Mouse (Mus musculus) embryonic facial prominence, embryonic 10.5 days (tissue): ENCODE measurements around the gene Kcnh1. TPM values are rescaled to one million over a fixed set of nuclear protein-coding genes. Genes with fewer than 3 reads are reported as not detected.

Source experiments
- DNase-seq: peaks from one replicate; pipeline ENCODE4 v3.0.0-alpha.2; 2017; ENCODE audit warnings: low spot score
- H3K27ac ChIP-seq: fragments of 300-500 bp; sonication (generic); replicated peaks from 2 replicates; pipeline ENCODE4 v1.5.1; 2016; ENCODE audit warnings: mild to moderate bottlenecking
- H3K27me3 ChIP-seq: fragments of 300-500 bp; sonication (generic); replicated peaks from 2 replicates; pipeline ENCODE4 v1.6.1; 2016; ENCODE audit warnings: low read depth, mild to moderate bottlenecking; ENCODE audit not compliant: poor library complexity, severe bottlenecking
- H3K36me3 ChIP-seq: fragments of 300-500 bp; sonication (generic); replicated peaks from 2 replicates; pipeline ENCODE4 v1.6.1; 2016; ENCODE audit warnings: mild to moderate bottlenecking, moderate library complexity
- H3K4me1 ChIP-seq: fragments of 300-500 bp; sonication (generic); 2 replicates; pipeline ENCODE4 v1.6.1; 2016
- H3K4me3 ChIP-seq: fragments of 300-500 bp; sonication (generic); 2 replicates; pipeline ENCODE4 v1.5.1; 2016; ENCODE audit warnings: mild to moderate bottlenecking, moderate library complexity
- H3K9me3 ChIP-seq: fragments of 300-500 bp; sonication (generic); 2 replicates; pipeline ENCODE4 v1.6.1; 2016; ENCODE audit warnings: mild to moderate bottlenecking
- WGBS: fragments of 180-500 bp; shearing (Covaris S2); methylation state at CpG from one replicate; pipeline ENCODE4 v1.1.7; 2016; 5-methylcytosine and 5-hydroxymethylcytosine counted together
- polyA plus RNA-seq: library from polyadenylated mRNA; unstranded; fragments of >200 nt; fragmentation: Nextera tagmentation; extraction: Ambion mirVana; gene quantifications from 2 replicates; pipeline ENCODE4 v1.2.1, GENCODE M21; 2016

Kcnh1 gene
- polyA plus RNA-seq, 1 experiment from 2014 or later: 0.57 TPM

DNA sequence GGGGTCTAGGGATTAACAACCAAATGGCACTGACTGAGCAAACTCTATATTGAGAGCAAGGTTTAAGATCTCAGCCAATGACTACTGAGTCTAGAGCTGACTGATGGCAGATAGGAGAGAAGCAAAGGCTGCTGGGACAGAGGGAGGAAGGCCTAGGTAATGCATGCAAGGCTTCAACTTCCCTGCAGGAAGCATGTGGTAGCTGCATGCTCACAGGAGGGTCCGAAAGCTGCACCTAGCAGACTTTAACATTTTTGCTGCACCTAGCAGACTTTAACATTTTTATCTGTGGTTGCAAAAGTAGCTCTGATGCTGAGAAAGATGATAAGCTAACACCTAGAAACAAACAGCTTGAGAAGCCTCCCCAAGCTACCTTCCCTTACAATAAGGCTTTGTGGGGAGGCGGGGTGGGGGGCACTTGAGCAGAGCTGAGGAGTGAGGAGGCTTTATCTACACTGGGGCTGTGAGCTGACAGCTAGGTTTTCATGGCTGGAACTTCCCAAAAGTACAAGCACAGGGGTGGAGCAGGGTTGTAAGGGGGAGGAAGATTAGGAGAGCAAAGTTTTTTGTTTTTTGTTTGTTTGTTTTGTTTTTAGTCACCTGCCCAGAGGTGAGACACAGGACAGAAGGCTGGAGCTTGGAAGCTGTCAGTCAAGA is 341.0 kb downstream of the Kcnh1 start:
- no peaks in the 10 kb centered on the region for H3K36me3 ChIP-seq

DNA sequence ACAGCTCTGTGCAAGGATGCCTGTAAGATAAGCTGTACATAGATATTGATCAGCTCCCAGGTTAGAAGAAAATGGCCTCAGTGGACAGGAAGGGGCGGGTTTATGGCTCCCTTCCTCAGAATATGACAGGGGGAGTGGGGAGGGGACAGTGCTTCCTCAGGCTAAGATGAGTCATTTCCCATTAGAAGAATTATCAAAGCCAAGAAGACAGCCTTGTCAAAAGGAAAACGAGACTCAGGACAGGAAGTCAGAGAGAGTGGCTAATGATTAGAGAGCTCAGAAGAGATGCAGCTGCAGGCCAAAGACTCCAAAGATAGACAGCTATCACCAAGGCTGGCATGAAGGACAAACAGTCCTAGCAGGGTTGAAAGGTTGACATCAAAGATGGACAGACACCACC is 341.6 kb downstream of the Kcnh1 start:
- H3K4me3 ChIP-seq: no peak overlapping the region
- 50% methylated on average over 2 of the region's 2 CpGs for WGBS
- no peaks in the 10 kb centered on the region for H3K27me3 ChIP-seq
- H3K9me3 ChIP-seq: no peaks in the 10 kb centered on the region
- H3K36me3 ChIP-seq: no peaks in the 10 kb centered on the region
- DNase-seq: no peak
- no peak overlapping the region for H3K27ac ChIP-seq
- peaks cover 12% of the 10 kb centered on the region for H3K4me1 ChIP-seq

More for the DNA sequence above, 341.0 kb downstream of the Kcnh1 start:
- no peaks in the 10 kb centered on the region for H3K9me3 ChIP-seq
- no peaks in the 10 kb centered on the region for H3K27me3 ChIP-seq
- H3K4me1 ChIP-seq: peaks cover 13% of the 10 kb centered on the region
- H3K27ac ChIP-seq: no peak overlapping the region
- no peak overlapping the region for H3K4me3 ChIP-seq
- WGBS: 63% methylated on average over 2 of the region's 2 CpGs
- DNase-seq: no peak

DNA sequence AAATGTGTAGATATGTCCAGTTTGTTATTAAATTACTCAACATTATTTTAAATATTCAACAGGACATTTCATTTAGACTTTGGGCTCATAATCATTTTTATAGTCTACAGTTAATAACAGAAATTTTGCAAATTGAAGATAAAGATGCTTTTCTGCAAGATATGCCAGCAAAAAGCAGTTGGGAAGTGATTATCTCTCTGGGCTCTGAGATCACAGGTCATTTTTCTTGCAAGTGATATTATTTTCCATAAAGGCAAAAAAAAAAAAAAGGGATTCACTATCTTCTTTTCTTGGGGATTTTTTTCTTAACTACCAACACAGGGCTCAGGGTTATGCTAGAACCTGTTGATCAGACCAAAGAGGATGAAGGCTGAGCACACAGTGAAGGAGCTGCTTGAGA is 342.4 kb downstream of the Kcnh1 start:
- no peaks in the 10 kb centered on the region for H3K27me3 ChIP-seq
- peaks cover 8% of the 10 kb centered on the region for H3K4me1 ChIP-seq
- DNase-seq: no peak
- no peak overlapping the region for H3K4me3 ChIP-seq
- no peak overlapping the region for H3K27ac ChIP-seq
- H3K9me3 ChIP-seq: no peaks in the 10 kb centered on the region
- no peaks in the 10 kb centered on the region for H3K36me3 ChIP-seq

DNA sequence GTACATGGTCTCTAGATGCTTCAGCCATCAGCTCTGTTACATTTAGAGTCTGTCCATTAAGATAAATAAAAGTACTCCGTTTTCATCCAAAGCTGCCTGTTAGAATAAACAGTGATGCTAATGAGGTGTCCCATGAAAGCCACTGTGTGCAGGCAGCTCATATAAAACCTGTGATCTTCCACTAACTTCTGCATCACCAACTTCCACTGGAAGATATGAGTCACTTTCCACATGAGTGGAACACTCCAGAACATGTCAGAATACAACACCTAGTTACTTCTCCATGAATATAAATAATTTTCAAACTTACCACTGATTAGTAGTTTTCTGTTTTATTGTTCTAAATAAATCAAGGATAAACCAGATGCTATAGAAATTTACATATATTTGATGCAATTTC is 345.9 kb downstream of the Kcnh1 start:
- H3K4me3 ChIP-seq: no peak overlapping the region
- H3K27me3 ChIP-seq: no peaks in the 10 kb centered on the region
- no peaks in the 10 kb centered on the region for H3K9me3 ChIP-seq
- H3K4me1 ChIP-seq: peaks cover 6% of the 10 kb centered on the region; the same call in 1 of the 2 replicates
- H3K36me3 ChIP-seq: no peaks in the 10 kb centered on the region
- DNase-seq: no peak
- 69% methylated on average over 1 of the region's 1 CpGs for WGBS
- no peak overlapping the region for H3K27ac ChIP-seq

DNA sequence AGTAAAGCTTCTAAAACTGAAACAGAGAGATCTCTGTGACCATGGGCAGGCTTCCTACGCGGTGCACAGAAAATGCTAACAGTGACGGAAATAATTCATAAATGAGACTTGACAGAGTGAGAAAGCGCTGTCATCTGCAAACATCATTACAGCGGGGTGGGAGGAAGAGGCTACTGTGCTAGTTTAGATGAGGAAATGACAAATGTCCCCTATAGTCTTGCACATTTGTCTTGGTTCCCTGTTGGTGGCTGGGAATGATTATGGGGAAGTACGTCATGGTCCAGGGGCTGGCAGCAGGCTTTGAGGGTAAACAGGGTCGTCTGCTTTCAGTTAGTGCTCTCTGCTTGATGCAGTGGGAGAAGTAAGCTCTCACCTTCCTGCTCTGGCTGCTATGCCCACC is 346.6 kb downstream of the Kcnh1 start:
- H3K27ac ChIP-seq: no peak overlapping the region
- no peaks in the 10 kb centered on the region for H3K36me3 ChIP-seq
- H3K4me1 ChIP-seq: peaks cover 8% of the 10 kb centered on the region; the same call in 1 of the 2 replicates
- 70% methylated on average over 7 of the region's 7 CpGs for WGBS
- no peak overlapping the region for H3K4me3 ChIP-seq
- no peaks in the 10 kb centered on the region for H3K27me3 ChIP-seq
- DNase-seq: peak; percentile 34
- no peaks in the 10 kb centered on the region for H3K9me3 ChIP-seq

DNA sequence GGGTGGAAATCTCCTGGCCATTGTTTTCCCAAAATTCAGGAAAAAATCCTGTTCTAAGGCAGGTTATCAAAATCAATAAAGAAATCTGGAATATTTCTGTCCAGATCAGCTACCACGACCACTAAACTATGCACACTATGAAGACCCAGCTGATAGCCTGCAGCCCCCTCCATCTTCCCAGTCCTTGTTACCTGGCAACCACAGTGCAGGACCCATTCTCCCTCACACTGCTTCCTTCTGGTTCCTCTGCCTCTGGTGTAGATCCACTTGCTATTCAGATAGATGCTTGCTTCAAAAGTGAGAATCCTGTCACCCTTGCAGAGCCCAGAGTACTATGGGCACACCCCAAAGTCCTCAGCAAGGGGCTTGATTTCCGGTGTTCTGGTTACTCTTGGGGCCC is 351.5 kb downstream of the Kcnh1 start:
- WGBS: 79% methylated on average over 2 of the region's 2 CpGs
- H3K36me3 ChIP-seq: no peaks in the 10 kb centered on the region
- H3K27ac ChIP-seq: no peak overlapping the region
- no peak overlapping the region for H3K4me3 ChIP-seq
- peaks cover 13% of the 10 kb centered on the region for H3K4me1 ChIP-seq
- no peaks in the 10 kb centered on the region for H3K9me3 ChIP-seq
- H3K27me3 ChIP-seq: no peaks in the 10 kb centered on the region
- DNase-seq: no peak

DNA sequence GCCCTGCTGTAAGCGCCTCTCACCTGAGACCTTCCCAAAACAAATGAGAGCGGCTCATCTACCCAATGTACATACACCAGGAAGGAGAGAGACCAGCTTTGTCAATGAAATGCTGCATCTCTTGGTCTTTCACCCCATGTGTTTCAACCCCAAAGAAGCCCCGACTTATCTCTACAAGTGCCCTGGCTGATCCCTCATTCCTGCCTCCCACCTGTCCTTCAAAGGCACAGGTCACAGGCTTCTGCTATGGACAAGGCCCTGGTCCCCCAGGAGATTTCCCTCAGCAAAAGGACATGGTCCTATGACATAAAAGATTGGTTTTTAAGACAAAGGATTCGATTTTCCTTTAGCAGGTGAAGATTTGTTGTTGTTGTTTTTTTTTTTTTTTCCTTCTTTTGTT is 353.1 kb downstream of the Kcnh1 start:
- DNase-seq: no peak
- Histone ChIP-seq H3K9me3 (no peaks in the 10 kb centered on the region), H3K27me3 (no peaks in the 10 kb centered on the region), H3K4me1 (peaks cover 9% of the 10 kb centered on the region), H3K36me3 (no peaks in the 10 kb centered on the region), H3K27ac (peak overlapping the region; percentile 30; the same call in 1 of the 2 replicates), H3K4me3 (no peak overlapping the region)
- 87% methylated on average over 4 of the region's 4 CpGs for WGBS

DNA sequence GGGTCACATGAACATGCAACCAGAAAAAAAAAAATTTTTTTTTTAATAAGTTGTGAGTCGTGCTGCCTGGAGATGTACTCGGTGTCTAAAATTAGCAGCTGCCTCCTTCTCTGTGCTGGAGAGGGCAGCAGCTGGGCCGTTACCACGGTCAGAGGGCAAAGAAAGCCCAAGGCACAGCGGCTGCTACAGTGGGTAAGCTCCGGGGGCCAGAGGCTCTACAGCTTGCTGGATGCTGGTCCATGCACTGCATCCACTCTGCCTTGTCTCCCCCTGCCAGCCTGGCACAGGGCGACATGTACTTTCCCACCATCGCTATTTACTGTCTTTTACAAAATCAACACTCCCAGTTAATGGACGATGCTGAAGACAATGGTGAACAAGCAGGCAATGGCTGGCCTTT is 353.5 kb downstream of the Kcnh1 start:
- Histone ChIP-seq H3K4me3 (no peak overlapping the region), H3K27me3 (no peaks in the 10 kb centered on the region), H3K4me1 (peaks cover 9% of the 10 kb centered on the region), H3K9me3 (no peaks in the 10 kb centered on the region), H3K27ac (peak overlapping the region; percentile 8; the same call in 1 of the 2 replicates), H3K36me3 (no peaks in the 10 kb centered on the region)
- 68% methylated on average over 9 of the region's 9 CpGs for WGBS
- no peak for DNase-seq

DNA sequence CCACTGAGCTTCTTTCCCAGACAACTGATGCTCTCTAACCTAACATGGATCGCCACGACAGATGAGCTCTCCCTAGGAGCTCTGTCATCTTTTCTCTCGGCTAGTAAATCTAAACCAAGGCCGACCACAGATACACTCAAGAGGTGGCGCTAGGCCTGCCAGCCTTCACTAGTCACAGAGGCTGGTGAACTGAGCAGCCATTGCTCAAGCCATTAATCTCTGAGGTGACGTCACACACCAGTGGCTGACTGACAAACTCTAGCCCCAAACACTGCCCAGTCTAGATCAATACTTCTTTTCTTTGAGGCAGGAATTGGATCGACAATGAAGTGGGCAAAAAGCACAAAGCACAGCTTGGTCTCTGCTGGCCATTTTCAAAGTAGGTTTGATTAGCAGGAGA is 354.3 kb downstream of the Kcnh1 start:
- 69% methylated on average over 7 of the region's 7 CpGs for WGBS
- H3K4me1 ChIP-seq: peaks cover 9% of the 10 kb centered on the region
- no peak overlapping the region for H3K27ac ChIP-seq
- no peaks in the 10 kb centered on the region for H3K9me3 ChIP-seq
- H3K27me3 ChIP-seq: no peaks in the 10 kb centered on the region
- H3K4me3 ChIP-seq: no peak overlapping the region
- DNase-seq: no peak
- no peaks in the 10 kb centered on the region for H3K36me3 ChIP-seq

DNA sequence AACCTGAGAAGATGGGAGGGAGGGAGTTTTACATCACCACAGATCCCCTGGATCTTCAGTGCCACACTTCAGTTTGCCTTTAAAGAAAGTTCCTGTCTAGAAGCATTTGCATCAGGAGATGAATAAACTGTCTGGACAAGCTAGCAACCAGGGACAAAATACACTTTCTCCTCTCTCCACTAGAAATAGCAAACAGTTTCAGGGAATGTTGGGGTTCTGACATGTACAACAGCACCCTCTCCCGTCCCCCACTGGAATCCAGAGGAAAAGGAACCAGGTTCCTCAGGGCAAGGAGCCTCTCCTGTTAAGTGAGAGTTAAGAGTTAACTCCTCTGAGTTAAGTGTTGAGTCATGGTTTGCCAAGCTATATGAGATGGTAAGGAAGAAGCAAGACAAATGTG is 356.3 kb downstream of the Kcnh1 start:
- no peak overlapping the region for H3K27ac ChIP-seq
- H3K36me3 ChIP-seq: no peaks in the 10 kb centered on the region
- DNase-seq: no peak
- H3K27me3 ChIP-seq: no peaks in the 10 kb centered on the region
- H3K4me3 ChIP-seq: no peak overlapping the region
- 45% methylated on average over 1 of the region's 1 CpGs for WGBS
- H3K9me3 ChIP-seq: no peaks in the 10 kb centered on the region
- H3K4me1 ChIP-seq: peaks cover 5% of the 10 kb centered on the region; the same call in 1 of the 2 replicates

DNA sequence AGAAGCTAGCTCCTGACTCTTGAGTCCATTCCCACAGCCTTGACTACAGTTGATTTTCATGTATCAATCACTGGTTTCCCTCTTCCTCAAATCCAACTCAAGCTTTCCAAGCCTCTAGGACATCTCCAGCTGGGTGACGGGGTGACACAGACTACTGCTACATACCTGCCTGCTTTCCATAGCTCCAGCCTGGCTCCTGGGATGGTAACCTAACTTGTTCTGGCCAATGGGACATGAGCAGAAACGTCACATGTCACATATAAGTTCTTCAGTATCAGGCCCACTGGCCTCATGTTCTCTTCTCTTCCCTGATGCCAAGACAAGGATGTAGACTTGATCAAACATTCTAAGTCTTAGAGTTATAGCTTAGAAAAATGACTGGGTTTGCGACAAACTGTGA is 360.0 kb downstream of the Kcnh1 start:
- no peak for DNase-seq
- 0 out of 2 replicates have a peak, but pooled peaks cover 3% of the 10 kb centered on the region for H3K36me3 ChIP-seq
- H3K4me3 ChIP-seq: no peak overlapping the region
- no peaks in the 10 kb centered on the region for H3K9me3 ChIP-seq
- WGBS: 83% methylated on average over 3 of the region's 3 CpGs
- H3K27me3 ChIP-seq: no peaks in the 10 kb centered on the region
- H3K4me1 ChIP-seq: no peaks in the 10 kb centered on the region
- no peak overlapping the region for H3K27ac ChIP-seq

DNA sequence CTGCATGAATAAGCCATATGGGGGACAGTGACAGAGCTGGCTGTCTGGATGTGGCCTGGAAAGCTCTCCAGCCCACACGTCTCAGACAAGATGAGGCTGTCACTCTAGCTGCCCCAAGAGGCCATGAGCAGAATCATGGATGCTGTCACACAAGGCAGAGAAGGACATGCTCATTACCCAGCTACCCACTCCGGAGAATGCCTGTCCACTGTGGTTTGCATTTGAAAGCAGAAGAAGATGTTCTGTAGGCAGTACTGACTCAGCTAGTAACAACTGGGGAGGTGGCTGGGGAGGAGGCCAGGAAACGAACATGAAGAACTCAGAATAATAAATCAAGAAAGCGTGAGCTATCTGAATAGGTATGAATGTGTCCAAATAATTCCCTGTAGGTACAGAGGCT is 364.9 kb downstream of the Kcnh1 start:
- no peak for DNase-seq
- no peak overlapping the region for H3K27ac ChIP-seq
- WGBS: 82% methylated on average over 4 of the region's 4 CpGs
- H3K27me3 ChIP-seq: no peaks in the 10 kb centered on the region
- H3K9me3 ChIP-seq: no peaks in the 10 kb centered on the region
- H3K4me3 ChIP-seq: no peak overlapping the region
- no peaks in the 10 kb centered on the region for H3K4me1 ChIP-seq
- H3K36me3 ChIP-seq: 0 out of 2 replicates have a peak, but pooled peaks cover 3% of the 10 kb centered on the region

DNA sequence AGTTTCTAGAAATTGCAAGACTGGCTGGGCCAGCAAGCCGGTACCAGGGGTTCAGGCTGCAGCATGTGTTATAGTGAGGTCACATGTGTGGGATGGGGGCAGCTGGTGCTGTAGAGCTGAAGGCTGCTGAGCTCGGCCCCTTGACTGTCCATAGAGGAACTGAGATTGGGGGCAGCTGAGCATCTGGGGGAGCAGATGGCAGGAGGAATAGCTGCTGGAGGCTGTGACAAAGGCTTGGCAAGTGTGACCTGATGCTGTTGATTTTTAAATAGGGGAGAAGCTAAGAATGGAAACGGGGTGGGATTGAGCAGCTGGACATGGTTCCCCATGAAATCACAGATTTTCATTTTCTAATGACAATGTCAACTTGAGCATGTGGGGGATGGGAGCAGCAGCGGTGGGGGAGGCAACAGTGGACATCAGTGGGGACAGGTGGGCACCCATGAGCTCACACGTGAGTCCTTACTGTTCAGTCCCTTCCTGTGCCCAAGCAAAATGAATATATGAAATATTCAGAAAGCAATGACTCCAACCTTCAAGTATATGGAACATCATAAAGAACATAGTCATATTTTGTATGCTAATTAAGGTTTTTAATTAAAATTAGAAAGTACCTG is 367.5 kb downstream of the Kcnh1 start:
- Histone ChIP-seq H3K27ac (no peak overlapping the region), H3K27me3 (no peaks in the 10 kb centered on the region), H3K4me1 (no peaks in the 10 kb centered on the region), H3K36me3 (no peaks in the 10 kb centered on the region), H3K4me3 (no peak overlapping the region), H3K9me3 (no peaks in the 10 kb centered on the region)
- DNase-seq: no peak
- 74% methylated on average over 5 of the region's 5 CpGs for WGBS
